Mouse (Mus musculus) stomach, embryonic 15.5 days (tissue): ENCODE measurements around the gene Scn4a. TPM values are rescaled to one million over a fixed set of nuclear protein-coding genes. Genes with fewer than 3 reads are reported as not detected.

Experiments
- polyA plus RNA-seq: library from polyadenylated mRNA; unstranded; fragments of >200 nt; fragmentation: Nextera tagmentation; extraction: Ambion mirVana; gene quantifications from 2 replicates; pipeline ENCODE4 v1.2.1, GENCODE M21; 2015

Scn4a gene
- polyA plus RNA-seq, 1 experiment from 2014 or later = 0.03 TPM

Other genes starting within 250 kb of the Scn4a start
- not detected in 2 replicates for gene Gm10840, start 192.4 kb downstream of the Scn4a start, polyA plus RNA-seq
- 117 and 136 TPM in 2 replicates for gene Limd2, start 192.4 kb downstream of the Scn4a start, polyA plus RNA-seq
- gene Strada, start 151.1 kb downstream of the Scn4a start, polyA plus RNA-seq = 16.7 and 18.6 TPM in 2 replicates
- gene Ccdc47, start 136.9 kb downstream of the Scn4a start, polyA plus RNA-seq = 92.1 and 95.0 TPM in 2 replicates
- 58.1 and 66.2 TPM in 2 replicates for gene Ddx42, start 136.4 kb downstream of the Scn4a start, polyA plus RNA-seq
- gene Ftsj3, start 97.2 kb downstream of the Scn4a start, polyA plus RNA-seq = 49.7 and 56.5 TPM in 2 replicates
- gene Psmc5, start 97.1 kb downstream of the Scn4a start, polyA plus RNA-seq = 242 and 266 TPM in 2 replicates
- 70.2 and 78.3 TPM in 2 replicates for gene Smarcd2, start 80.3 kb downstream of the Scn4a start, polyA plus RNA-seq
- gene Tcam1, start 76.6 kb downstream of the Scn4a start, polyA plus RNA-seq = 0.27 and 0.28 TPM in 2 replicates
- not detected in 2 replicates for gene Gh, start 51.4 kb downstream of the Scn4a start, polyA plus RNA-seq
- gene Cd79b, start 38.5 kb downstream of the Scn4a start, polyA plus RNA-seq = 3.5 and 3.7 TPM in 2 replicates
- 0.31 and 0.66 TPM in 2 replicates for gene Prr29, start 12.2 kb upstream of the Scn4a start, polyA plus RNA-seq
- gene Icam2, start 34.8 kb upstream of the Scn4a start, polyA plus RNA-seq = 35.3 and 38.5 TPM in 2 replicates
- 7.5 and 9.4 TPM in 2 replicates for gene Ern1, start 134.6 kb upstream of the Scn4a start, polyA plus RNA-seq